Mouse (Mus musculus) thymus, postnatal 0 days (tissue): ENCODE measurements around the gene Eed. TPM values are rescaled to one million over a fixed set of nuclear protein-coding genes. Genes with fewer than 3 reads are reported as not detected.

Experiments
- DNase-seq: peaks from one replicate; pipeline ENCODE4 v3.0.0-alpha.2; 2015; ENCODE audit warnings: low spot score
- polyA plus RNA-seq: library from polyadenylated mRNA; unstranded; fragments of >200 nt; fragmentation: Nextera tagmentation; extraction: Ambion mirVana; gene quantifications from 2 replicates; pipeline ENCODE4 v1.2.1, GENCODE M21; 2015

The Eed gene
- polyA plus RNA-seq, 1 experiment from 2014 or later = 75.3 TPM

DNA sequence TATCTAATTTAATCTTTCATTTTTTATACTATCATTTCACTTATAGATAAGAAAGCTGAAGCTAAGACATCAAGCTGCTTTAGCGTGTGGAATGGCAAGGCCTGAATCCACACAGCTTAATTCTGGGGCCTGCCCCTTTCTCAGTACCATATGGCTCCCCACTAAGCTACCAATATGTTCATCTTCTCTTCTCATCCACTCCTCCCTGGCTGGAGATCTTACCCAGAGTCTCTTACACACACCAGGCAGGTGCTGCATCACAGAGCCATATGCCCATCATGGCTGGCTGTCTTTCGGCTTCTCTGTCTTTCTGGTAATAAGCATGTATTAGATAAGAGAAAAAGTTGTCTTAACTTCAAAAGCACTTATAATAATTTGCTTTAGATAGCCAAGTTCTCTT lies 2.7 kb upstream of the Eed start:
- DNase-seq = no peak

DNA sequence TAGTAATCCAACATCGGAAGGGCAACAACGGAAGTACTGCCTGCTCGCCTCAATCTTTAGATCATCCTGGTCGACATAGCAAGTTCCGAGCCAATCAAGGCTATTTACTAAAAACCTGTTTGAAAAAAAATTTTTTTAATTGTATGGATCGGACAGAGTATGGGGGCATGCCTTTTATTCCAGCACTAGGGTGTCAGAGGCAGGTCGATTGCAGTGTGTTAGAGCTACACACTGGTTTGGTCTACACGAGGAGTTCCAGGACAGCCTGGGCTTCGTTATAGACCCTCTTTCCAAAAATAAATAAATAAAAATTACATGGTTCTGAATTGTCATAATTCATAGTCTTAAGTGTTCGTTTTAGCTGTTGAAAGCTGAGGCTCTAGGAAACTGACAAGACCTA lies 774 bp upstream of the Eed start:
- no peak for DNase-seq

DNA sequence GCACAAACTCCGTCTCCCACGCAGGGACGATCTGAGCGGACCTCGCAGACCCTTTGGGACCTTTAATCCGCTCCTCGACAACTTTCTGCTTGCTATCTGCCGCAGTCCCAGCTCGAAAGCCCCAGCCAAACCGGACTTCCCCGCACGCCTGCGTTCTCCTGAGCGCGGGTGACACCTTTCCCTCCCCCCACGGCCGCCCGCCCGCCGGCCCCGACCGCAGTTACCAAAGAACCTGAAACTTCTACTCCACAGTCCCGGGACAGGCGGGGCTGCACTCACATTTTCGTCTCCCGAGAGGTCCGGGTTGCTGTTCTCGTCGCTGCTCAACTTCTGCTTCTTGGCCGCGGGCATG lies 674 bp downstream of the Eed start:
- DNase-seq = no peak

DNA sequence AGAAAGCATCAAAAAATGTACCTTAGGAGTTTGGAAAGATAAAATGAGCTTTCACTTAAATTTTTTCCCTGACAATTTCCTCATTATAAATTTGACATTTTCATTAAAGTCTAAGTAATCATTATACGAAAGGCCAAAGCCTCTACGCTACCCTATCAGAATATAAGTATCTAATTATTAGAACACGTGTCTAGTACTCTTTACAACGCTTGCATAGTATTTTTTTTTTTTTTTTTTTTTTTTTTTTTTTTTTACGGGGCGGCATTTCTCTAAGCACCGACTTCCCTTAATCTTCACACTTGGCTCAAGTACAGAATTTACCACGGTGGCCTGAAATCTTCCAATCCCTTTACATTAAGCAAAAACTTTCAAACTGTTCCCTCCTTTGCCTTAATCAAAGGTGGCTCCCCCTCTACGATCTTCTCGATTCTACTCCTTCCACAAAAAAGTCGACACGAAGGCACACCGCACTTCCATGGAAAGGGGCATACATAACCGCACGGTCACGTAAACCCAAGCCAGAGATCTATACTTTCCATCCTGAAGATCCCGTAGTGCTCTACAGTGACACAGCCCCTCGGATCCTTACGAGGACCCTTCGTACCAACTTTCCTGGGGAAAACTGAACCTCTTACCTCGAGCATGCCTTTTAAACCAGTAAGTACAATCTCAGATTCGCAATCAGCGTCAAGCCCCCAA lies 1.2 kb downstream of the Eed start:
- no peak for DNase-seq

DNA sequence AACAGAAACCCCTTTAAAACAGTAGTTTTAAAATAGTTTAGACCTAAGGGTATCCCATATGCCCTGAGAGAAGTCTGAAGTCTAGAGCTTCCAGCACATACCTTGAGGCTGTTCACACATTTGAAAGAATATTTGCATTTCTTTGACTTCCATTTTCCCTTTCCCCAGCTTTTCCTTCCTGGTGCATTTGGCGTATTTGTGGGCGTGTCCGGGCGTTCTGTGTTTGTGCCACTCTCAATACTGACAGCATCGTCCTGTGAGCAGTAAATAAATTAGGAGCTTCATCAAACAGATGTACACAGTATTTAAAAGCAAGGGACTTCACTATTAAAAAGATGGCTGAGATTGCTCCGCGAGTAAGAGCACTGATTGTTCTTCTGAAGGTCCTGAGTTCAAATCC lies 4.0 kb downstream of the Eed start:
- no peak for DNase-seq

DNA sequence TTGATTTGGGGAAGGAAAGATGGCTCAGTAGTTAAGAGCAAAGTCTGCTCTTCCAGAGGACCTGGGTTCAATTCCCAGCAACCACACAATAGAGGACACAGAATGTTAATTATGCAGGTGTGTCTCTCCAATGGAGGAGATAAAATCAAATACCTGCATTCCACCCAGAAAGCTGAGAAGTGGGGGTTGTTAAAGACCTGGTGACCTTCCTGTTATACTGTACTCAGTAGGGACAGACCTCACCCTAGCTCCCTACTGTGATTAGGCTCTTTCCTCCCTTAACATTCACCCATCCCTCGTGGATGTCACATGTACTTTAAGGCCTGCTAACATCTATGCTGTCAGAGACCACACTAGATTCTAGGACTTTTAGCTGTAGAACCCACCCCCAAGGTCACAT lies 5.2 kb downstream of the Eed start:
- DNase-seq = no peak

DNA sequence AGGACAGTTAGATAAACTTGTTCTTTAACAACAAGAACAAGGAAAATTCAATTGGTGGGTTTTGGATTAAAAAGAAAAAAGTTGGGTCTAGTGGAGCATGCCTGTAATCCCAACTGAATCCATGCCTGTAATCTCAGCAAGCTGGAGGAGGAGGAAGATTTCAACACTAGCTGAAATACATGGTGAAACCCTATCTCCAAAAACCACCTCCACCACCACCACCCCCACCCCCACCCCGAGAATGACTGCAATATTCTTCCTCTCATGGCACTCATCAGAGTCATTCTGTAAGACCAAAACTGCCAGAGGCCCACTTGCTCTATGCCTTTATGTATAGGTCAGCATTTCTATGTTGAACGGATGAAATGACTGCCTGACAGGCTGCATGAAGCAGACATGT lies 13.5 kb downstream of the Eed start:
- no peak for DNase-seq

DNA sequence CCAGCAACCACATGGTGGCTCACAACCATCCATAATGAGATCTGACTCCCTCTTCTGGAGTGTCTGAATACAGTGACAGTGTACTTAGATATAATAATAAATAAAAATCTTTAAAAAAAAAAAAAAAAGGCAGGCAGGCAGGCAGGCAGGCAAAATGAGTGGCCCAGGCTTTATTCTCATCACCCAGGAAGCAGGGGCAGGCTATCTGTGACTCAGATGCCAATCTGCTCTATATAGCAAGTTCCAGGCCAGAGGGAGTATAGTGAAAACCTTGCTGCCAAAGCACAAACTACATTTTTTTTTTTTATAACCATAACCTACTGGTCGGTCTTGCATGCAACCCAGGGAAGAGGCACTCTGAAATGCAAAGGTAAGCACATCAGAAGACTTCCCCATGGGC lies 14.0 kb downstream of the Eed start:
- no peak for DNase-seq

DNA sequence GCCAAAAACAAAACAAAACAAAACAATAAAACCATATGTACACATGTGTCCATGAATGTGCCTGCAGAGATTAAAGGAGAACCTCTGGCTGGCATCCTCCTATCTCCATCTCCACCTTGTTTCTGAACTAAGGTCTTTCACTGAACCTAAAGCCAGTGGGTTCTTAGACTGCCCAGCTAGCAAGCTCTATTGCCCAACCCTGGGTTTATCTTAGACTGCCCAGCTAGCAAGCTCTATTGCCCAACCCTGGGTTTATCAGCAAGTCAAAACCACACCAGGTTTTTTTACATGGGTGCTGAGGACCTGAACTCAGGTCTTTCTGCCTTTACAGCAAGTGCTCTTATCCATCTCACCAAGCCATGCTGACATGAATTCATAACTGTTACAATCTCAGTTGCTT lies 17.6 kb downstream of the Eed start:
- DNase-seq = no peak

DNA sequence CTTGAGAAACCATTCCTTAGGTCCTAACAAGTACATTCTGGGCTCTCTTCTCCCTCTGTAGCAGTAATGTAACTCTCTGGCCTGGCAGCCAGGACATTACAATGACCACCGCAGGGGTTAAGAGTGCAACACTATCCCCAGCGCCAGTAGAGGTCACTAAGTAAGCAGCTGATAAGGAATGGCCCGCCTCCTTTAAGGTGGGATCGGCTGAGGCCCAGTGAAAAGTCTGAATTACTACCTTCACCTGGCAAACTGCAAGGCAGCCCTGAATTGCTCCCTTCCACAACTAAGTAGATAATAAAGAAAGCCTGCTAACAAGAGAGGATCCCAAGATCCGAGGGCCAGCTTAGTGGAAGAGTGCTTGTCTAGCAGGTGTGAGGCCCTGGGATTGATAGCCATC lies 23.5 kb downstream of the Eed start:
- DNase-seq = no peak

DNA sequence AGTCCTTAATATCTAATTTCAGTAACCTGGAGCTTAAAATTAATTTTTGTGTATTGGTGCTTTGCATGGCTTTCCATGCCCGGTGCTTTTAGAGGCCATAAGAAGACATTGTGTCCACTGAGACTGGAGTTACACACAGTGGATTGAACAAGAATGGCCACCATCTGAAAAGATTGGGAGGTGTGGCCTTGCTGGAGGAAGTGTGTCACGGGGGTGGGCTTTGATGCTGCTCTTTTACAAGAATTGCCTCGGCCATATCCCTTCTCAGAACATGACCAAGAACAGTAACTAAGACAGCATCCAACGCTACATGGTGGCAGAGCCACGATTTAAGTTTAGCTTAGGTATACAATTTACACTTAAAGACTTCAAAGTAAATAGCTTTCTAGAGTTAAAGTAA lies 26.5 kb downstream of the Eed start:
- DNase-seq = no peak

DNA sequence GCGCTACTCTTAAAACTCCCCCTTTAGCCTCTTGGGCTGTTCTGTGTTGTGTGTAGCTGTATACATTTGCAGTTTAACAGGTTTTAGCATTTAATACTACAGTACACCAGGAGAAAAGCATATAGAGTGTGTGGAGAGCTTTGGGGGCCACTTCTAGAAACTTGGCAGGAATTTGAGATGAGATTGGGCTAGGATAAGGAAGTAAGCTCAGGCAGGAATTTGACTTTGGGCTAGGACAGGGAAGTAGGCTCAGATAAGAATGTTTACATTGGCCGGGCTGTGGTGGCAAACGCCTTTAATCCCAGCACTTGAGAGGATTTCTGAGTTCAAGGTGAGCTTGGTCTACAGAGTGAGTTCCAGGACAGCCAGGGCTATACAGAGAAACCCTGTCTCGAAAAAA lies 31.4 kb downstream of the Eed start:
- DNase-seq = no peak

DNA sequence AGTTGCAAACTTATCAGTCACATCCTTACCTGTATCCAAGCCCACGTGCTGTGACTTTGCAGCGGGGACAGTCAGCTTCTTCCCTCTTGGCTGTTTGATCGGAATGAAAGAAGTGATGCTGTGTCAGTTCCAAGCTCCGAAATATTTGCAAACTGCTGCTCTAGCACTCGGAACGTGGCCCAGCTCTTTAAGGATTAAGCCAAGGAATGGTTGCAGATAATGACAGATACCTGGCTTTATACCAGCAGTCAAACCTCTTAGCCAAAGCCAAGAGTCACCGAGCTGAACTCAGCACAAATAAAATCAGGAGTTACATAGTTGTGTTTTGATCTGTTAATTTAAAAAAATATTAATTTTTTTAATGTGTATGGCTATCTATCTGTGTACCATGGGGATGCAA lies 32.8 kb downstream of the Eed start:
- no peak for DNase-seq

DNA sequence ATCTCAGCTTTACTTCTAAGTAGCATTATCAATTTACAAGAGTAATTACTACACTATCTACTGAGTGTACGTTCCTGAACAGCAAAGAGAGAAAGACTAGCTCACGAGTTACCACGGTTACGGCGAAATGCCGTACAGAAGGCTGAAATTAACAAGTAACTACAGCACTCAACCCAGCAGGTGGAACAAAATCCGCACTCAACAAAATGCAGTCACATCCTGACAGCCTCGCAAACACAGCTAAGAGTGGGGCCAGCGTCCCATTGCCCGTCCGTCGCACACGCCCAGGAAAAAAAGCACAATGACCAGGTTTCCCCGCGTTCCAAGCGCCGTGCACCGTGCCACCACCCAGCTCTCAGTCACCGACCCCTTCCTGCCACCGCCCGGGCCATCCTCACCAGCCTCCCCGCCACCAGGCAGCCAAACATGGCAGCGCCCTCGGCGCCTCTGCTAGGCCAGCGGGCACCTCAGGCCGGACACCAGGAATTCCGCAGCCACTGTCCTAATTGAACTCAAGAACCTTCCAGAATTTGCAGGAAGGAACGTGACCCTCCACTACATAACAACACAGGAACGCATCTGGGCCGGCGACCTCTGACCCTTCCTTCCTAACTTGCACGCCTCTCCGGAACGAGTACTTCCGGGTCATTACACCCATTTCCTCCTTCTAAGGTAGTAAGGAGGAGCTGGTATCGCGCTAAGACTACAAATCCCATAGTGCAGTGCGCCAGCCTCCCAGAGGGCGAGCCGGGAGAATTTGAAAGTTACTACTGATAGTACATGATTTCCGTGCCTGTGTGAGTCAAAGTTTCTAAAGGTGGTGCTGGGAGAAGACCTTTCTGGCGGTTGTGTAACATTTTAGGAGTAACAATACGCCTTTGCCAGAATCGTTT lies 40.0 kb downstream of the Eed start, which contains the start of gene Hikeshi:
Hikeshi (minus strand) TSS at position 634 of the 893 bp plus-strand sequence.
- DNase-seq = peak; percentile 98

DNA sequence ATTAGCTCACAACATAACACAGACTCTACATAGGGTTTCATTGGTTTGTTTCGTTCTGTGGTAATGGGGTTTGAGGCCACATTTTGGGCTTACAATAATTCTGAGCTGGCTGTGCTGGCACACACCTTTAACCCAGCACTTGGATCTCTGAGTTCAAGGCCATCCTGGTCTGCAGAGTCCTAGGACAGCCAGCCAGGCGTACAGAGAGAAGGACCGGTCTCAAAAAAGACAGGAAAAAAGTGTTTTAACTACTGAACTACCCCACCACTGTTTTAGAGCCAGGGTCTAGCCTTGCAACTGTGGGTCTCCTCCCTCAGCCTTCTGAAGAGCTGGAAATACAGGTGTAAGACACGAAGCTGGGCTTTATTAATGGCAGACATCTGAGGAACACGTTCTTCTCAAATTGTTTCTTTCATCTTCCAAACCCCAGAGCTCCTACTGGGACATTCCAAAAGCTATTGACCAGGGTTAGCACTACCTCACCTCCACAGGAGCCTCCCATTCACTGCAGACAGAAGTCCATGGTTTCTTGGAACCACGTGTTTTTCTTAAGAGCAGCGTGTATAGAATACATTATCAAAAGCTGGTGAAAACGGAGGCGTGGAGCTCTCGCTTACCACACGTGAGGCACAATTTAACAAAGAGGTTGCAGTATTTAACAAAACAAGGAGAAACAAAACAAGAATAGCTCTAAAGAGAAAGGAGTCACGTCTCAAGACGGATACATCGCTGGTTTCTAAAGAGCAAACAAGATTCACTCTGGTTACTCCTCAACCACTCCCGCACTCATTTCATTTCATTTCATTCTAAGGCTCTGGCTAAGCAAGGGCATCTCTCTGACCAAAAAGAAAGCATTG lies 41.1 kb downstream of the Eed start:
- peak; percentile 8 for DNase-seq

DNA sequence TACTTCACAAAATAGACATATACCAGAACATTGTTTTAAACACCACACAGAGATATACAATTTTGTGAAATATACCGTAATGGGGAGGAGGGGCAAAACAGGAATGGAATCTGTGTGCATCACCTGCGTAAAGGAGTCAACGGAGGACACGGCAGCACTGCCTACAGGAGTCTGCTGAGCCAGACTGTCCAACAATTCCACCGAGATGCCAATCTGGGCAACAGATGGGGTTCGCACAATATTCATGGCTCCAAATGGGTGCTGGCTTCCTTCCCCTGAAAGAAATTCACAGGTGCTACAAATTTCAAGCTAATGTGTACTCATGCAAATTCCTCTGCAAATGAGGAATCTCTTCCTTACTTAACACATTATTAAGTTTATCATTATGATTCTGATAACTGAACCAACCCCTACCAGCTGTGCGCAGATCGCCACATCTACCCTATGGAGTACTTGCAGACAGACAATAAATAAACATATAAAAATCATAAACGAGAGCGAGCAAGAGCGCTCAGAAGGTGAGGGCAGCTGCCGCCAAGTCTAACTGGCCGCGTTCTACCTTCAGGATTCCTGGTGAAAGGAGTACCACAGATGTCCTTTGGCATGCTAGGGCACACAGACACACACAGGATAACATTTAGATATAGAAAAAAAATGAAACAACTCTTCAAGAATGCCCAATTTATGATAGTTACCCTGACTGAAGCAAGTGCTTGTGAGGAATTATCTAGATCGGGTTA lies 57.2 kb downstream of the Eed start:
- DNase-seq = no peak

DNA sequence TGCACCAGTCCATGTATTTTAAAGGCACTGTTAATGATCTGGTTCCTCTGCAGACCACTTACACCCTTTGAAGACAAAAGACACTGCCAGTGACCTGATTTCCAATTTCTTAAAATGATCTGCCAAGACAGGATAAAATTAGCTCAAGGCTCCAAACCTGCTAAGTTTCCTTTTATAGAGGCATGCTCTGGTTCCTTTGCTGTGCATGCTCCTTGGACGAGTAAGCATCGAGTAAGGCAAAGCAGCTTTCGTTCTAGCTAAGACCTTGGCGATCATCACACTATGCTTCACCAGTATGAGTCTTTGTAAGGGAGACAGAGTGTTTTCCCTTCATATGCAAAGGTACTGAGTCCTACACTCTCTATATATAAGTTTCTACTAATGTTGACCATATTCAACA lies 63.0 kb downstream of the Eed start:
- no peak for DNase-seq

DNA sequence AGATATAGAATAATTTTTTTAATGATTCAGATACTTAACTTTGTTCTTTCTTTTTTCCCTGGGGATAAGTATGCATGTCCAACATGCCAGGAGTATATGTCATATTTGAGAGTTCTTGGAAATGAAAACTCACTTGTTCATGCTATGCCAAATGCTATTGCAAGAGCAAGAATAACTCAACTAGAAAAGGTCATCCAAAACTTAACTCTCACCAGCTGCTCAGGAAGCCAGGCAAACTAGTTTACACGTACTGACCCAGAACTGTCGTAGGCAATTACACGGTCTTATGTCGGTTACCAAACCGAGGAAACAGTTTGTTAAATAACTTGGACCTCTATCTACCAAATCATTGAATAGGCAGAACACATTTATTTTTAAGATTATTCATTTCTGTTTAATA lies 64.1 kb downstream of the Eed start:
- DNase-seq = no peak

DNA sequence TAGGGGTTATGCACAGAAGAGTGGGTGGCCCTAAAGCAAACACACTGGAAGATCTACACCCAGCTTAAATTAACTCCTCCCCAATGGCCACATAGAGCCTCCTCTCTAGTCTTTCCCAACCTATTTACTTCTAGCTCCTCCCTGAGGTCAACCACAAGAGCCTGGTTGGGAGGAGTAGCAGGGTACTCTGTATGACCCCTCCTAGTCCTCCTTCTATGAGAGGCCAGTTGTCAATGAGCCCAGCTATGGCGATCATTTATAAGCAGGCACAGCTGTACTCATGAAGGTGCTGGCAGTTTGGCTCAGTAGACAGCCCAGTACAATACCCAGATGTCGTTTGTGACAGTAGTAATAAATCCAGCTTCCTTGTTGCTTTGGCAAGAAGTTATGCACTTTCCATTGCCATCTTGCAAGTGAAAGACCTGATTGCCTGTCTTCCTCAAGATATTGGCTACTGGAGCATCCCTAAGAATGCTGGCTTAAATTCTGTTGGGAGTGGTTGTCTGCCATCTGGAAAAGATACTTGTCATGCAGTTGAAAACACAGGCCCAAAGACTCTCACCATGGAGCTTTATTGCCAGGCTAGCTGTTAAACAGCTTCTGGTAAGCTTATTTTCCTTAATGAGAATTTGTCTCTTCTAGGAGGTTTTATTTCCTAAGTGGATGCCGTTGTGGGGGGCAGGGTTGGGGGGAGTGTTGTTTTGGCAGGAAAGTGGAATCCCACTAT lies 67.2 kb downstream of the Eed start:
- no peak for DNase-seq

DNA sequence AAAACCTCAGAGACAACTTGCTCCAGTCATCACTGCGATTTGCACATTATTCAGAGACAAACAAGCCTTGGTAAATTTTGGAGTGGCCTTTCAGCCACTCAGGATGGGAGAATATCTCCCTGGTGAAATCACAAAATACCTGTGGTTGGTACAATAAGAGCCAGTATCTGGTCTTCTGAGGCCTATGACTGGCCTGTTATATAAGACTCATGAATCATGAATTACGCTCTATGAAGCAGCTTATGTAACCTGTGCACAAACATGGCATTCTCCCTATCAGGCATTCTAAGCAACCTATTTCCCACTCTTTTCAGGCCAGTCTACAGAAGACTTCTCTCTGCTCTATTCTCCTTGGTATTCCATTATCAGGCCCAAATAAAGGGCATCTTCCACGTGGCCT lies 68.4 kb downstream of the Eed start:
- no peak for DNase-seq

DNA sequence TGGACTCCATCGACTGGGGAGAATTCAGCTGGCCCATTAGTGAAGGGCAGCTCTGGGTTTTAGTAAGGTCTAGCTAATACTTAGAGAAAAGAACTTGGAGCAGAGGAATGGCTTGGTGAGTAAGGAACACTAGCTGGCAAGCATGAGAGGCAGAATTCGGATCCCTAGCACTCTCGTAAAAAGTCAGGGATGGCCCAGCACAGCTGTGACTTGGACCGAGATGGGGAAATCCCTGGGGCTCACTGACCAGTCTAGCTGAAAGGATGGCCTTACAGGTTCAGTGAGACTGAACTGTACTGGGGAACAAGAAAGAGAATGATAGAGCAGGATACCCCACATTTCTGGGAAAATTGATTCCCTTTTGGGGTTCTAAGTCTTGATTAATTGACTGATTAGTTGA lies 71.1 kb downstream of the Eed start:
- no peak for DNase-seq
